Mouse (Mus musculus): ENCODE results near the gene Tmsb15a. TPM values are rescaled to one million over a fixed set of nuclear protein-coding genes. Genes with fewer than 3 reads are reported as not detected.

Tmsb15a gene
- polyA plus RNA-seq, 1 experiment: not detected

- WGBS: 73% methylated on average over 3 of the region's 3 CpGs
Measured at GRCm38 (mm10) chrX:135687802-135688201, 37.3 kb downstream of the Tmsb15a start.

GRCm38 (mm10) chrX:135681858-135682257, 43.2 kb downstream of the Tmsb15a start:
- no peak for DNase-seq (ENCODE audit: low read depth in 1 of 2, low spot score in 2 of 2)
- Histone ChIP-seq H3K36me3 (ENCODE audit: control insufficient read depth, insufficient read depth, low read length) (no peaks in the 10 kb centered on the region), H3K4me1 (ENCODE audit: control insufficient read depth, insufficient read depth, insufficient read length) (no peaks in the 10 kb centered on the region), H3K27ac (ENCODE audit: insufficient read depth, low read length) (no peak overlapping the region), H3K27me3 (ENCODE audit: control insufficient read depth, insufficient read depth, low read length) (no peaks in the 10 kb centered on the region), H3K4me3 (ENCODE audit: extremely low read depth, insufficient read depth, insufficient read length) (no peak overlapping the region)
- TF ChIP-seq CTCF (IDR thresholded peaks at IDR 0.05; ENCODE audit: extremely low read depth, insufficient read depth, insufficient read length, insufficient replicate concordance) (no peak), POLR2A (IDR thresholded peaks at IDR 0.05; ENCODE audit: low read depth, low read length) (no peak)
- WGBS: 77% methylated on average over 2 of the region's 2 CpGs

More at GRCm38 (mm10) chrX:135687802-135688201, 37.3 kb downstream of the Tmsb15a start:
- H3K4me3 ChIP-seq (ENCODE audit: extremely low read depth, insufficient read depth, insufficient read length): no peak overlapping the region
- H3K36me3 ChIP-seq (ENCODE audit: control insufficient read depth, insufficient read depth, low read length): no peaks in the 10 kb centered on the region
- DNase-seq (ENCODE audit: low read depth in 1 of 2, low spot score in 2 of 2): no peak
- H3K27ac ChIP-seq (ENCODE audit: insufficient read depth, low read length): no peak overlapping the region
- no peaks in the 10 kb centered on the region for H3K4me1 ChIP-seq (ENCODE audit: control insufficient read depth, insufficient read depth, insufficient read length)
- TF ChIP-seq POLR2A (IDR thresholded peaks at IDR 0.05; ENCODE audit: low read depth, low read length) (no peak), CTCF (IDR thresholded peaks at IDR 0.05; ENCODE audit: extremely low read depth, insufficient read depth, insufficient read length, insufficient replicate concordance) (no peak)
- no peaks in the 10 kb centered on the region for H3K27me3 ChIP-seq (ENCODE audit: control insufficient read depth, insufficient read depth, low read length)

Other genes with a start within 250 kb of the Tmsb15a start
- not detected in 2 replicates for gene AV320801, start 230.7 kb downstream of the Tmsb15a start, polyA plus RNA-seq (2012; rRNA removed)
- 0.12 TPM in 1 of 2 replicates, not detected in the other for gene Nxf7, start 126.5 kb downstream of the Tmsb15a start, polyA plus RNA-seq (2012; rRNA removed)
- not detected in 2 replicates for gene Prame, start 97.6 kb downstream of the Tmsb15a start, polyA plus RNA-seq (2012; rRNA removed)
- not detected in 2 replicates for gene Tcp11x2, start 31.5 kb downstream of the Tmsb15a start, polyA plus RNA-seq (2012; rRNA removed)
- gene Armcx5, start 17.5 kb upstream of the Tmsb15a start, polyA plus RNA-seq (2012; rRNA removed): 0.89 and 0.96 TPM in 2 replicates
- gene Gprasp1, start 17.5 kb upstream of the Tmsb15a start, polyA plus RNA-seq (2012; rRNA removed): 8.5 and 10.0 TPM in 2 replicates
- 1.4 TPM in 2 replicates for gene Bhlhb9, start 72.3 kb upstream of the Tmsb15a start, polyA plus RNA-seq (2012; rRNA removed)
- gene Gprasp2, start 113.8 kb upstream of the Tmsb15a start, polyA plus RNA-seq (2012; rRNA removed): 1.8 TPM in 2 replicates

Data from spleen, adult 2 months (tissue).